Mouse (Mus musculus): ENCODE measurements at regions not wholly inside any gene's neighbourhood (a gene's known extent, or its start where the extent isn't known, plus 50 kb on each side); places are given as distances from the start of the nearest gene placed in this dataset.

GRCm38 (mm10) chr9:41222346-41223015, 61.0 kb upstream of the Ubash3b start:
- TF ChIP-seq CTCF (IDR thresholded peaks at IDR 0.05; ENCODE audit: low read depth, low read length) (no peak), GATA2 (IDR thresholded peaks at IDR 0.05; ENCODE audit: borderline replicate concordance, low read depth, low read length) (no peak), POLR2AphosphoS5 (IDR thresholded peaks at IDR 0.05; ENCODE audit: insufficient replicate concordance, low read depth, low read length) (no peak)

All from G1E (cell line).